Mouse (Mus musculus) kidney, adult 2 months (tissue): ENCODE measurements around the gene Prpf8. TPM values are rescaled to one million over a fixed set of nuclear protein-coding genes. Genes with fewer than 3 reads are reported as not detected.

Experiments
- DNase-seq: peaks from one replicate; pipeline ENCODE4 v3.0.0; 2021
- H3K27ac ChIP-seq: fragments of 200-500 bp; 2 replicates; pipeline ENCODE4 v1.5.1; 2012; ENCODE audit warnings: low read depth, low read length, control low read depth, inconsistent platforms; ENCODE audit not compliant: insufficient read depth
- H3K27me3 ChIP-seq: fragments of 200-500 bp; replicated peaks from 2 replicates; pipeline ENCODE4 v1.6.1; 2012; ENCODE audit warnings: mild to moderate bottlenecking, moderate library complexity, low read length, inconsistent platforms; ENCODE audit not compliant: control insufficient read depth, insufficient read depth
- H3K36me3 ChIP-seq: fragments of 200-500 bp; 2 replicates; pipeline ENCODE4 v1.6.1; 2012; ENCODE audit warnings: mild to moderate bottlenecking, moderate library complexity, low read length, inconsistent platforms; ENCODE audit not compliant: control insufficient read depth, insufficient read depth
- H3K4me1 ChIP-seq: fragments of 200-500 bp; 2 replicates; pipeline ENCODE4 v1.6.1; 2011; ENCODE audit warnings: low read length; ENCODE audit not compliant: control insufficient read depth, insufficient read depth
- H3K4me3 ChIP-seq: fragments of 200-500 bp; 2 replicates; pipeline ENCODE4 v1.5.1; 2011; ENCODE audit warnings: mild to moderate bottlenecking, low read depth, low read length, control low read depth; ENCODE audit not compliant: insufficient read depth
- CTCF ChIP-seq: fragments of 200-500 bp; conservative IDR thresholded peaks from 2 replicates; pipeline ENCODE4 v1.5.1; 2011; ENCODE audit warnings: low read depth, mild to moderate bottlenecking, control low read depth, low read length, moderate library complexity, mixed read lengths; ENCODE audit not compliant: insufficient read depth, insufficient read length
- POLR2A ChIP-seq: fragments of 200-500 bp; IDR thresholded peaks from one replicate; pipeline ENCODE4 v1.6.1; 2011; ENCODE audit warnings: low read depth, low read length, control low read depth
- WGBS: fragments of 180-500 bp; shearing (Covaris S2); methylation state at CpG from one replicate; pipeline ENCODE4 v1.1.7; 2018; 5-methylcytosine and 5-hydroxymethylcytosine counted together
- polyA plus RNA-seq: library from polyadenylated mRNA; depleted of rRNA; stranded (reverse); fragments of >200 nt; gene quantifications from 2 replicates; pipeline ENCODE4 v1.2.3, GENCODE M21; 2012

Gene Prpf8
- polyA plus RNA-seq, 1 experiment = 88.0 TPM

GRCm38 (mm10) chr11:75464417-75464816 is 22.2 kb upstream of the Prpf8 start:
- no peak for DNase-seq
- Histone ChIP-seq H3K27me3 (no peaks in the 10 kb centered on the region), H3K27ac (no peak overlapping the region), H3K36me3 (peaks cover 16% of the 10 kb centered on the region), H3K4me1 (peaks cover 34% of the 10 kb centered on the region), H3K4me3 (no peak overlapping the region)
- TF ChIP-seq POLR2A = no peak
- TF ChIP-seq CTCF = no peak
- WGBS = 80% methylated on average over 6 of the region's 6 CpGs

GRCm38 (mm10) chr11:75465051-75465450 is 21.6 kb upstream of the Prpf8 start:
- H3K4me3 ChIP-seq = no peak overlapping the region
- no peak for DNase-seq
- peaks cover 16% of the 10 kb centered on the region for H3K36me3 ChIP-seq
- H3K27ac ChIP-seq = no peak overlapping the region
- no peaks in the 10 kb centered on the region for H3K27me3 ChIP-seq
- TF ChIP-seq CTCF (no peak), POLR2A (no peak)
- peaks cover 28% of the 10 kb centered on the region for H3K4me1 ChIP-seq
- WGBS = 88% methylated on average over 6 of the region's 6 CpGs

- peak; percentile 34; the same call in 1 of the 2 replicates for TF ChIP-seq CTCF
- TF ChIP-seq POLR2A = peak; percentile 10
- peaks cover 16% of the 10 kb centered on the region for H3K36me3 ChIP-seq
- no peak for DNase-seq
- H3K4me1 ChIP-seq = peaks cover 27% of the 10 kb centered on the region
- no peak overlapping the region for H3K27ac ChIP-seq
- WGBS = 97% methylated on average over 4 of the region's 4 CpGs
- H3K27me3 ChIP-seq = no peaks in the 10 kb centered on the region
- no peak overlapping the region for H3K4me3 ChIP-seq
Measured at GRCm38 (mm10) chr11:75466731-75467505, 19.7 kb upstream of the Prpf8 start.

GRCm38 (mm10) chr11:75467512-75468215 is 19.0 kb upstream of the Prpf8 start:
- no peak for TF ChIP-seq CTCF
- TF ChIP-seq POLR2A = no peak
- peaks cover 27% of the 10 kb centered on the region for H3K4me1 ChIP-seq
- no peak overlapping the region for H3K27ac ChIP-seq
- H3K27me3 ChIP-seq = no peaks in the 10 kb centered on the region
- H3K4me3 ChIP-seq = peak overlapping the region; percentile 34
- peaks cover 16% of the 10 kb centered on the region for H3K36me3 ChIP-seq
- 18% methylated on average over 19 of the region's 19 CpGs for WGBS
- peak; percentile 80 for DNase-seq

- peak; percentile 59 for DNase-seq
- WGBS = 47% methylated on average over 7 of the region's 7 CpGs
- peaks cover 23% of the 10 kb centered on the region for H3K4me1 ChIP-seq
- no peak overlapping the region for H3K4me3 ChIP-seq
- H3K27ac ChIP-seq = no peak overlapping the region
- TF ChIP-seq CTCF (no peak), POLR2A (no peak)
- peaks cover 16% of the 10 kb centered on the region for H3K36me3 ChIP-seq
- H3K27me3 ChIP-seq = no peaks in the 10 kb centered on the region
Measured at GRCm38 (mm10) chr11:75468410-75468809, 18.2 kb upstream of the Prpf8 start.

GRCm38 (mm10) chr11:75469261-75469660 is 17.4 kb upstream of the Prpf8 start:
- Histone ChIP-seq H3K27ac (no peak overlapping the region), H3K4me3 (no peak overlapping the region)
- WGBS = 73% methylated on average over 4 of the region's 4 CpGs

GRCm38 (mm10) chr11:75470675-75471074 is 15.9 kb upstream of the Prpf8 start:
- Histone ChIP-seq H3K27me3 (no peaks in the 10 kb centered on the region), H3K4me1 (peaks cover 13% of the 10 kb centered on the region; the same call in 1 of the 2 replicates), H3K4me3 (no peak overlapping the region), H3K27ac (no peak overlapping the region), H3K36me3 (peaks cover 6% of the 10 kb centered on the region; the same call in 1 of the 2 replicates)
- DNase-seq = no peak
- WGBS = 86% methylated on average over 3 of the region's 3 CpGs
- no peak for TF ChIP-seq CTCF
- no peak for TF ChIP-seq POLR2A

More at GRCm38 (mm10) chr11:75469261-75469660, 17.4 kb upstream of the Prpf8 start:
- peak; percentile 55 for DNase-seq
- no peak for TF ChIP-seq POLR2A
- TF ChIP-seq CTCF = no peak
- H3K4me1 ChIP-seq = peaks cover 20% of the 10 kb centered on the region; the same call in 1 of the 2 replicates
- peaks cover 16% of the 10 kb centered on the region for H3K36me3 ChIP-seq
- H3K27me3 ChIP-seq = no peaks in the 10 kb centered on the region
